Mouse (Mus musculus) midbrain, postnatal 0 days (tissue): ENCODE data around the gene Bach1. TPM values are rescaled to one million over a fixed set of nuclear protein-coding genes. Genes with fewer than 3 reads are reported as not detected.
"Not testable (repeated sequence)": the region's sequence is repeated elsewhere in the genome, so short reads cannot be mapped to it uniquely, and the experiment has no call there.

ENCODE experiments used
- ATAC-seq: fragments of 200-750 bp; cut with Nextera tagmentation; 2 replicates; pipeline ENCODE4 v1.8.0; 2017; ENCODE audit warnings: moderate number of reproducible peaks, mild to moderate bottlenecking, moderate TSS enrichment, moderate library complexity; ENCODE audit not compliant: low FRiP score
- DNase-seq: peaks from one replicate; pipeline ENCODE4 v3.0.0-alpha.2; 2015; ENCODE audit warnings: low spot score
- H3K27ac ChIP-seq: fragments of 300-500 bp; sonication (generic); 2 replicates; pipeline ENCODE4 v1.5.1; 2014; ENCODE audit warnings: low read depth, mild to moderate bottlenecking, low read length, mixed read lengths
- H3K27me3 ChIP-seq: fragments of 300-500 bp; sonication (generic); 2 replicates; pipeline ENCODE4 v1.6.1; 2014; ENCODE audit warnings: low read length, control low read depth, mixed read lengths; ENCODE audit not compliant: insufficient read depth
- H3K36me3 ChIP-seq: fragments of 300-500 bp; sonication (generic); 2 replicates; pipeline ENCODE4 v1.6.1; 2014; ENCODE audit warnings: low read length, control low read depth, mixed read lengths; ENCODE audit not compliant: insufficient read depth
- H3K4me1 ChIP-seq: fragments of 300-500 bp; sonication (generic); 2 replicates; pipeline ENCODE4 v1.6.1; 2014; ENCODE audit warnings: mild to moderate bottlenecking, control low read depth, antibody characterized with exemption, low read length, mixed read lengths; ENCODE audit not compliant: insufficient read depth
- H3K4me2 ChIP-seq: fragments of 300-500 bp; sonication (generic); 2 replicates; pipeline ENCODE4 v1.6.1; 2014; ENCODE audit warnings: low read depth, mild to moderate bottlenecking, low read length, mixed read lengths; ENCODE audit not compliant: poor library complexity, severe bottlenecking
- H3K4me3 ChIP-seq: fragments of 300-500 bp; sonication (generic); 2 replicates; pipeline ENCODE4 v1.5.1; 2014; ENCODE audit warnings: low read depth, mild to moderate bottlenecking, low read length, moderate library complexity
- H3K9ac ChIP-seq: fragments of 300-500 bp; sonication (generic); replicated peaks from 2 replicates; pipeline ENCODE4 v1.6.1; 2014; ENCODE audit warnings: mild to moderate bottlenecking, low read length, moderate library complexity, mixed read lengths; ENCODE audit not compliant: poor library complexity, severe bottlenecking
- H3K9me3 ChIP-seq: fragments of 300-500 bp; sonication (generic); 2 replicates; pipeline ENCODE4 v1.6.1; 2016; ENCODE audit warnings: low read length, control low read depth
- CTCF ChIP-seq: IDR thresholded peaks from 2 replicates; pipeline ENCODE4 v1.5.1; 2016; ENCODE audit warnings: antibody characterized with exemption, mild to moderate bottlenecking
- WGBS: fragments of 180-500 bp; shearing (Covaris S2); extraction: QIAGEN DNeasy Blood & Tissue Kit; methylation state at CpG from one replicate; pipeline ENCODE4 v1.1.7; 2014; 5-methylcytosine and 5-hydroxymethylcytosine counted together
- polyA plus RNA-seq: library from polyadenylated mRNA; unstranded; fragments of >200 nt; fragmentation: Nextera tagmentation; extraction: Ambion mirVana; gene quantifications from 2 replicates; pipeline ENCODE4 v1.2.1, GENCODE M21; 2015
- total RNA-seq: library from RNA; depleted of rRNA; stranded (reverse); fragments of >200 nt; gene quantifications from 2 replicates; pipeline ENCODE4 v1.2.3, GENCODE M21; 2014

Bach1 gene
- total and polyA plus RNA-seq, 2 experiments from 2014 or later: 10.3 to 32.9 TPM

DNA sequence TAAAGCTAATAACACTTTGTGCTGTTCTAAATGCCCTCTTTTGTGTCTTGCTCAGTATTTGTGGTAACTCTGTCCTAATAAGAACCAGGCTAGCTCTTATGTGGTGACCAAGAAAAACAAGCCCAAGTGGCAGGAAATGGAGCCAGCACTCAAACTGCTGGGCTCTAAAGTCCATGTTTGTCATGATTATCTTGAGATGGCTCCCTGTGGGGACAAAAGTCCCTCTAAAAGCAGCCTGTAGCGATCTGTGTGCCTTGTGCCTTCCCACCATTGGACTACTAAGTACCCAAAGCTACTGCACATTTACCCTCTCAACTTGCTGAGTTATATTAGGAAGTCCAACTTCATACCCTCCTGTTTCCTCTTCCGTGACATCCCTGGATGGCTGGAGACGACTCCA, 11.4 kb upstream of the Bach1 start:
- WGBS: 72% methylated on average over 3 of the region's 3 CpGs
- no peaks in the 10 kb centered on the region for H3K27me3 ChIP-seq
- no peak for ATAC-seq

GRCm38 (mm10) chr16:87688328-87688727, 10.4 kb upstream of the Bach1 start:
- H3K27ac ChIP-seq, DNase-seq, ATAC-seq, H3K4me3 ChIP-seq, H3K36me3 ChIP-seq, H3K9ac ChIP-seq, H3K4me2 ChIP-seq, H3K9me3 ChIP-seq, H3K27me3 ChIP-seq, H3K4me1 ChIP-seq: not testable (repeated sequence)
- WGBS: 98% methylated on average over 3 of the region's 3 CpGs

More for the DNA sequence above, 11.4 kb upstream of the Bach1 start:
- Histone ChIP-seq H3K9ac (no peak overlapping the region), H3K36me3 (no peaks in the 10 kb centered on the region), H3K4me3 (no peak overlapping the region), H3K4me1 (no peaks in the 10 kb centered on the region), H3K4me2 (no peak overlapping the region), H3K9me3 (no peaks in the 10 kb centered on the region; the same call in 1 of the 2 replicates), H3K27ac (no peak overlapping the region)
- no peak for DNase-seq
- no peak for TF ChIP-seq CTCF

DNA sequence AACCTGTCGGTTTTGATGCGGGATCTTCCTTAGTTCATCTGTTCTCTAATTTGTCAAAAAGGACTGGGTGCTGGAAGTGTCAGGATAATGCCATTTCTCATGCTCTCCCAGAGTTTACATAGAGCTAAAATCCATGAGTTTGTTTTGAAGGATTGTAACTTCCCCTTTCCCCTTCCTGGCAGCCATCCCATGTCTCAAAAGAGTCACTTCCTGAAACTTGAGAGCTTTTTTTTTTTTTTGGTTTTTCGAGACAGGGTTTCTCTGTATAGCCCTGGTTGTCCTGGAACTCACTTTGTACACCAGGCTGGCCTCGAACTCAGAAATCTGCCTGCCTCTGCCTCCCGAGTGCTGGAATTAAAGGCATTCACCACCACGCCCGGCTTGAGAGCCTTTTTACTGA, 9.9 kb upstream of the Bach1 start:
- 85% methylated on average over 7 of the region's 7 CpGs for WGBS
- H3K4me2 ChIP-seq, H3K36me3 ChIP-seq, H3K4me3 ChIP-seq, DNase-seq, H3K9ac ChIP-seq, H3K4me1 ChIP-seq, H3K9me3 ChIP-seq, ATAC-seq, H3K27me3 ChIP-seq, H3K27ac ChIP-seq: not testable (repeated sequence)

- no peak for TF ChIP-seq CTCF
- no peaks in the 10 kb centered on the region for H3K27me3 ChIP-seq
- ATAC-seq (no peak), DNase-seq (no peak)
- no peaks in the 10 kb centered on the region for H3K4me1 ChIP-seq
- H3K9me3 ChIP-seq: no peaks in the 10 kb centered on the region; the same call in 1 of the 2 replicates
- H3K9ac ChIP-seq: no peak overlapping the region
- H3K36me3 ChIP-seq: no peaks in the 10 kb centered on the region
- no peak overlapping the region for H3K4me2 ChIP-seq
- WGBS: 78% methylated on average over 8 of the region's 8 CpGs
- H3K4me3 ChIP-seq: no peak overlapping the region
- no peak overlapping the region for H3K27ac ChIP-seq
These were observed 9.5 kb upstream of the Bach1 start for GRCm38 (mm10) chr16:87689225-87689624.

- Histone ChIP-seq H3K27ac (no peak overlapping the region), H3K4me1 (no peaks in the 10 kb centered on the region), H3K4me3 (no peak overlapping the region), H3K4me2 (no peak overlapping the region), H3K27me3 (no peaks in the 10 kb centered on the region), H3K36me3 (no peaks in the 10 kb centered on the region), H3K9ac (no peak overlapping the region), H3K9me3 (no peaks in the 10 kb centered on the region; the same call in 1 of the 2 replicates)
- no peak for TF ChIP-seq CTCF
- DNase-seq (no peak), ATAC-seq (no peak)
- 96% methylated on average over 4 of the region's 4 CpGs for WGBS
These were observed 8.2 kb upstream of the Bach1 start for GRCm38 (mm10) chr16:87690506-87690905.

- 95% methylated on average over 4 of the region's 4 CpGs for WGBS
- H3K9ac ChIP-seq: no peak overlapping the region
- ATAC-seq (no peak), DNase-seq (no peak)
- H3K4me1 ChIP-seq: no peaks in the 10 kb centered on the region
- TF ChIP-seq CTCF: no peak
- H3K27ac ChIP-seq: no peak overlapping the region
- H3K4me3 ChIP-seq: no peak overlapping the region
- no peak overlapping the region for H3K4me2 ChIP-seq
- H3K27me3 ChIP-seq: no peaks in the 10 kb centered on the region
- H3K36me3 ChIP-seq: no peaks in the 10 kb centered on the region
- no peaks in the 10 kb centered on the region for H3K9me3 ChIP-seq
These were observed 7.6 kb upstream of the Bach1 start for GRCm38 (mm10) chr16:87691102-87691501.
